Mouse (Mus musculus) testis, adult 2 months (tissue): ENCODE data around the gene Ccnb2.

Experiments
- CTCF ChIP-seq: fragments of 200-500 bp; IDR thresholded peaks from 2 replicates; pipeline ENCODE4 v1.5.1; 2012; ENCODE audit warnings: low read depth, mild to moderate bottlenecking, inconsistent platforms, low read length, moderate library complexity; ENCODE audit not compliant: control insufficient read depth, insufficient read depth, insufficient replicate concordance
- POLR2A ChIP-seq: fragments of 200-500 bp; IDR thresholded peaks from 2 replicates; pipeline ENCODE4 v1.6.1; 2012; ENCODE audit warnings: low read depth, mild to moderate bottlenecking, inconsistent platforms, low read length, moderate library complexity; ENCODE audit not compliant: control insufficient read depth

GRCm38 (mm10) chr9:70371638-70372037, 49.7 kb downstream of the Ccnb2 start:
- TF ChIP-seq CTCF (no peak), POLR2A (no peak)
